ENCODE assay signal across 8 mouse cellular contexts in genomic region chr14:30867042-30867441, GRCm38 (mm10). TPM values are rescaled to one million over a fixed set of nuclear protein-coding genes. Genes with fewer than 3 reads are reported as not detected.
A peak's percentile ranks its signal among the peaks of the same experiment; 100 is the strongest.
DNase-seq lines count a peak whose midpoint lies in the region; ATAC-seq and TF ChIP-seq lines count a peak whose summit lies in the region.
"Had no signal": no experiment of that assay in that cellular context is flagged by ENCODE, and none has a peak within 500 bp of the region (broad histone marks: within the 10 kb centered on the region; RNA-seq: fewer than 3 reads in every experiment).

No protein-coding gene starts in this region.

- peaks cover 10% of the 10 kb centered on the region; the same call in 1 of the 2 replicates for H3K36me3 ChIP-seq in liver, postnatal 0 days (replicated peaks; ENCODE audit: insufficient read depth, low read length)

- H3K9ac ChIP-seq in liver, postnatal 0 days (replicated peaks), result no peak overlapping the region
- H3K9ac ChIP-seq: liver, embryonic 15.5 days had no signal

- no peaks in the 10 kb centered on the region for H3K27me3 ChIP-seq in cerebellum, adult 2 months (ENCODE audit: control insufficient read depth, insufficient read depth, low read length)
- H3K27me3 ChIP-seq in liver, postnatal 0 days (ENCODE audit: insufficient read depth, low read length), result no peaks in the 10 kb centered on the region
- H3K27me3 ChIP-seq: liver, embryonic 15.5 days had no signal

- H3K4me1 ChIP-seq in cerebellum, adult 2 months (ENCODE audit: control insufficient read depth, insufficient read depth, low read length), result peaks cover 5% of the 10 kb centered on the region
- peaks cover 23% of the 10 kb centered on the region for H3K4me1 ChIP-seq in liver, postnatal 0 days (ENCODE audit: insufficient read depth)

- TF ChIP-seq CTCF in cerebellum, adult 2 months (IDR thresholded peaks at IDR 0.05; ENCODE audit: borderline replicate concordance, insufficient read depth, low read depth, low read length), result peak; percentile 82
- peak; percentile 94 for TF ChIP-seq CTCF in gastrocnemius, adult 2 months (IDR thresholded peaks at IDR 0.05)
- TF ChIP-seq CTCF in liver, postnatal 0 days (IDR thresholded peaks at IDR 0.05; ENCODE audit: low read depth), result peak; percentile 96

- TF ChIP-seq POLR2A in cerebellum, adult 2 months (IDR thresholded peaks at IDR 0.05; ENCODE audit: borderline replicate concordance, insufficient read depth, low read length), result no peak

- TF ChIP-seq EP300 in liver, postnatal 0 days (IDR thresholded peaks at IDR 0.05; ENCODE audit: low read depth), result no peak

- H3K4me3 ChIP-seq in cerebellum, adult 2 months (replicated peaks; ENCODE audit: insufficient read depth, low read depth, low read length), result no peak overlapping the region
- H3K4me3 ChIP-seq in gastrocnemius, adult 2 months, result no peak overlapping the region
- H3K4me3 ChIP-seq in liver, postnatal 0 days (ENCODE audit: low read depth, low read length), result no peak overlapping the region
- H3K4me3 ChIP-seq: liver, embryonic 15.5 days had no signal

- 27% methylated on average over 5 of the region's 5 CpGs for whole genome bisulfite sequencing in cerebellum, adult 2 months
- 20% methylated on average over 5 of the region's 5 CpGs for WGBS in liver, postnatal 0 days (ENCODE audit: insufficient replicate concordance)

- intact Hi-C loops in gastrocnemius, adult 2 months (cut with DNase I), result loop anchor here (1.0 to 5.0 kb wide), 4 partner anchors 13 to 275 kb away; partner anchors contain the start of gene Tmem110

- H3K4me2 ChIP-seq in liver, postnatal 0 days (ENCODE audit: low read depth, low read length), result no peak overlapping the region
- H3K4me2 ChIP-seq: liver, embryonic 15.5 days had no signal

- no peak overlapping the region for H3K27ac ChIP-seq in cerebellum, adult 2 months (ENCODE audit: insufficient read depth, low read length)
- peak overlapping the region; percentile 95 for H3K27ac ChIP-seq in gastrocnemius, adult 2 months
- H3K27ac ChIP-seq in liver, postnatal 0 days (ENCODE audit: low read depth), result no peak overlapping the region
- H3K27ac ChIP-seq: liver, embryonic 15.5 days had no signal

- DNase-seq in CD8-positive naive resting alpha-beta T cell, adult 2 months (ENCODE audit: low read depth in 2 of 2, low spot score in 2 of 2), result peak; percentile 22 to 48
- peak; percentile 37 for DNase-seq in MEL-GATA-1-ER (ENCODE audit: extremely low read depth, low read depth)
- DNase-seq in cerebellum, adult 2 months, result peak; percentile 61 to 68
- DNase-seq in gastrocnemius, adult 2 months, result peak; percentile 91
- peak; percentile 90 for DNase-seq in kidney, postnatal 10 days
- peak; percentile 85 for DNase-seq in liver, postnatal 0 days
- DNase-seq in right cerebral cortex, adult 2 months (ENCODE audit: low spot score in 2 of 2), result peak; percentile 74 to 78

- ATAC-seq in liver, postnatal 0 days, result no peak

- no peaks in the 10 kb centered on the region for H3K9me3 ChIP-seq in liver, postnatal 0 days (ENCODE audit: low read length)
- H3K9me3 ChIP-seq: liver, embryonic 15.5 days had no signal

RNA-seq across cellular contexts. Expression of gene Mustn1, which starts 12.0 kb away (rescaled TPM):
- 1.9 and 2.4 TPM in 2 replicates for polyA plus RNA-seq in cerebellum, adult 2 months (2012; rRNA removed)
- total RNA-seq in gastrocnemius, adult 2 months (2021), result 10 to 100 TPM; 53.6 to 65.4 TPM
- 5.4 and 6.0 TPM in 2 replicates for polyA plus RNA-seq in liver, postnatal 0 days (2015; fragmentation: Nextera tagmentation; extraction: Ambion mirVana)

RNA-seq across cellular contexts. Expression of gene Itih4, which starts 19.2 kb away (rescaled TPM):
- polyA plus RNA-seq in cerebellum, adult 2 months (2012; rRNA removed), result 0.14 and 0.47 TPM in 2 replicates
- under 1 TPM; 0.11 to 0.13 TPM for total RNA-seq in gastrocnemius, adult 2 months (2021)
- 631 and 661 TPM in 2 replicates for polyA plus RNA-seq in liver, postnatal 0 days (2015; fragmentation: Nextera tagmentation; extraction: Ambion mirVana)

RNA-seq across cellular contexts. Expression of gene Tmem110, which starts 41.7 kb away (rescaled TPM):
- 34.3 and 36.5 TPM in 2 replicates for polyA plus RNA-seq in cerebellum, adult 2 months (2012; rRNA removed)
- 10 to 100 TPM in 1 of 2 experiments, 1 to 10 TPM in 1; 6.2 to 12.6 TPM for total RNA-seq in gastrocnemius, adult 2 months (2021)
- 11.8 and 14.4 TPM in 2 replicates for polyA plus RNA-seq in liver, postnatal 0 days (2015; fragmentation: Nextera tagmentation; extraction: Ambion mirVana)

RNA-seq across cellular contexts. Expression of gene Itih3, which starts 56.5 kb away (rescaled TPM):
- 76.7 and 82.8 TPM in 2 replicates for polyA plus RNA-seq in cerebellum, adult 2 months (2012; rRNA removed)
- under 1 TPM; 0.10 to 0.25 TPM for total RNA-seq in gastrocnemius, adult 2 months (2021)
- 1,712 and 1,929 TPM in 2 replicates for polyA plus RNA-seq in liver, postnatal 0 days (2015; fragmentation: Nextera tagmentation; extraction: Ambion mirVana)

Comparison
In these comparisons a context has a peak if more than half of its experiments do, and no peak if none do; other contexts are left out.
1. DNase-seq: peak in every context shown above with its lines; median percentile 91 in gastrocnemius, adult 2 months; 90 in kidney, postnatal 10 days; 85 in liver, postnatal 0 days; 76 in right cerebral cortex, adult 2 months; 64 in cerebellum, adult 2 months; 37 in MEL-GATA-1-ER; 35 in CD8-positive naive resting alpha-beta T cell, adult 2 months.
2. RNA of gene Itih4, which starts 19.2 kb away (polyA plus RNA-seq): 631 to 661 TPM in liver, postnatal 0 days; 0.14 to 0.47 TPM in cerebellum, adult 2 months; every median in the first group is over 100 times any median in the second.
3. Peak in every context shown above with its lines, with median percentiles within 50 percentile points of each other: CTCF ChIP-seq.